Mouse (Mus musculus) layer of hippocampus, postnatal 10 days (tissue): ENCODE data around the gene Idh2. TPM values are rescaled to one million over a fixed set of nuclear protein-coding genes. Genes with fewer than 3 reads are reported as not detected.
"Not testable (repeated sequence)": the region's sequence is repeated elsewhere in the genome, so short reads cannot be mapped to it uniquely, and the experiment has no call there.

ENCODE experiments used
- DNase-seq, 2 experiments: peaks; one replicate each; pipeline ENCODE4 v3.0.0; 2021; ENCODE audit warnings: low spot score in 2 of 2
- total RNA-seq, 2 experiments: library from RNA; stranded (reverse); gene quantifications; 2 replicates each; pipeline ENCODE4 v1.2.3; 2021

Idh2 gene
- total RNA-seq, 2 experiments from 2014 or later: 60.9 to 67.7 TPM

GRCm38 (mm10) chr7:80062083-80062826, 52.9 kb downstream of the Idh2 start:
- no peak for DNase-seq

GRCm38 (mm10) chr7:80060012-80060778, 55.0 kb downstream of the Idh2 start:
- no peak for DNase-seq

GRCm38 (mm10) chr7:80059064-80059838, 55.9 kb downstream of the Idh2 start:
- DNase-seq: no peak

- DNase-seq: no peak
These were observed 56.7 kb downstream of the Idh2 start for GRCm38 (mm10) chr7:80058405-80059063.

- no peak for DNase-seq
These were observed 57.4 kb downstream of the Idh2 start for GRCm38 (mm10) chr7:80057781-80058180.

- no peak for DNase-seq
These were observed 58.0 kb downstream of the Idh2 start for GRCm38 (mm10) chr7:80057002-80057691.

- DNase-seq: no peak
These were observed 59.4 kb downstream of the Idh2 start for GRCm38 (mm10) chr7:80055781-80056180.

- DNase-seq: no peak
These were observed 62.0 kb downstream of the Idh2 start for GRCm38 (mm10) chr7:80053147-80053546.

GRCm38 (mm10) chr7:80052261-80052660, 62.9 kb downstream of the Idh2 start:
- no peak for DNase-seq

- DNase-seq: no peak
These were observed 63.4 kb downstream of the Idh2 start for GRCm38 (mm10) chr7:80051835-80052234.

- not testable (repeated sequence) for DNase-seq
These were observed 64.8 kb downstream of the Idh2 start for GRCm38 (mm10) chr7:80050382-80050781.

- DNase-seq: no peak
These were observed 65.4 kb downstream of the Idh2 start for GRCm38 (mm10) chr7:80049746-80050145.

GRCm38 (mm10) chr7:80047041-80047440, 68.2 kb downstream of the Idh2 start:
- DNase-seq: no peak

Other genes starting within 250 kb of the Idh2 start
- 10 to 100 TPM; 46.5 to 51.3 TPM for gene Ap3s2, start 194.7 kb downstream of the Idh2 start, total RNA-seq
- gene Arpin, start 180.0 kb downstream of the Idh2 start, total RNA-seq: 10 to 100 TPM; 12.2 to 13.1 TPM
- 10 to 100 TPM; 18.3 to 19.8 TPM for gene Zfp710, start 90.6 kb downstream of the Idh2 start, total RNA-seq
- 10 to 100 TPM; 30.4 to 30.7 TPM for gene Sema4b, start 71.4 kb upstream of the Idh2 start, total RNA-seq
- gene Cib1, start 117.4 kb upstream of the Idh2 start, total RNA-seq: 10 to 100 TPM; 23.4 to 24.3 TPM
- 1 to 10 TPM; 6.4 to 6.7 TPM for gene Gdpgp1, start 117.5 kb upstream of the Idh2 start, total RNA-seq
- 1 to 10 TPM; 1.4 to 1.5 TPM for gene Ttll13, start 131.0 kb upstream of the Idh2 start, total RNA-seq
- 10 to 100 TPM; 37.2 to 39.4 TPM for gene Ngrn, start 145.8 kb upstream of the Idh2 start, total RNA-seq
- gene Vps33b, start 154.3 kb upstream of the Idh2 start, total RNA-seq: 10 to 100 TPM; 23.0 to 25.6 TPM
- gene Prc1, start 179.1 kb upstream of the Idh2 start, total RNA-seq: 10 to 100 TPM; 10.2 to 10.7 TPM
- 10 to 100 TPM; 21.2 to 22.3 TPM for gene Rccd1, start 209.1 kb upstream of the Idh2 start, total RNA-seq
- gene Unc45a, start 225.6 kb upstream of the Idh2 start, total RNA-seq: 10 to 100 TPM; 47.9 to 61.9 TPM
- 10 to 100 TPM; 37.2 to 44.9 TPM for gene Hddc3, start 227.7 kb upstream of the Idh2 start, total RNA-seq